Mouse (Mus musculus): ENCODE measurements at regions not wholly inside any gene's neighbourhood (a gene's known extent, or its start where the extent isn't known, plus 50 kb on each side); places are given as distances from the start of the nearest gene placed in this dataset.
"Not testable (repeated sequence)": the region's sequence is repeated elsewhere in the genome, so short reads cannot be mapped to it uniquely, and the experiment has no call there.

GRCm38 (mm10) chr17:54753396-54753994 is 454.7 kb upstream of the Slc5a7 start:
- no peak for DNase-seq (ENCODE audit: low read depth, low spot score)

- DNase-seq (ENCODE audit: low read depth, low spot score), result no peak
Observed at GRCm38 (mm10) chr17:54752917-54753316, 454.1 kb upstream of the Slc5a7 start.

GRCm38 (mm10) chr17:54735836-54736235 is 437.0 kb upstream of the Slc5a7 start:
- DNase-seq (ENCODE audit: low read depth, low spot score), result no peak

GRCm38 (mm10) chr17:54727660-54728059 is 428.8 kb upstream of the Slc5a7 start:
- no peak for DNase-seq (ENCODE audit: low read depth, low spot score)

GRCm38 (mm10) chr17:54726693-54727092 is 427.9 kb upstream of the Slc5a7 start:
- no peak for DNase-seq (ENCODE audit: low read depth, low spot score)

GRCm38 (mm10) chr17:54713026-54713425 is 414.2 kb upstream of the Slc5a7 start:
- DNase-seq (ENCODE audit: low read depth, low spot score), result no peak

GRCm38 (mm10) chr17:54707811-54708210 is 409.0 kb upstream of the Slc5a7 start:
- DNase-seq (ENCODE audit: low read depth, low spot score), result not testable (repeated sequence)

GRCm38 (mm10) chr17:54701346-54702108 is 402.7 kb upstream of the Slc5a7 start:
- DNase-seq (ENCODE audit: low read depth, low spot score), result no peak

- DNase-seq (ENCODE audit: low read depth, low spot score), result no peak
Observed at GRCm38 (mm10) chr17:54694637-54695036, 395.8 kb upstream of the Slc5a7 start.

GRCm38 (mm10) chr17:54685143-54686040 is 386.6 kb upstream of the Slc5a7 start:
- DNase-seq (ENCODE audit: low read depth, low spot score), result no peak

GRCm38 (mm10) chr17:54678111-54678510 is 379.3 kb upstream of the Slc5a7 start:
- DNase-seq (ENCODE audit: low read depth, low spot score), result no peak

- DNase-seq (ENCODE audit: low read depth, low spot score), result no peak
Observed at GRCm38 (mm10) chr17:54669499-54669898, 370.7 kb upstream of the Slc5a7 start.

GRCm38 (mm10) chr17:54662558-54663245 is 363.9 kb upstream of the Slc5a7 start:
- peak; percentile 9 for DNase-seq (ENCODE audit: low read depth, low spot score)

GRCm38 (mm10) chr17:54656553-54656952 is 357.7 kb upstream of the Slc5a7 start:
- no peak for DNase-seq (ENCODE audit: low read depth, low spot score)

Data from retina, adult 2 months (tissue).